Mouse (Mus musculus) left cerebral cortex, postnatal 25 days (tissue): ENCODE results near the gene Slk. TPM values are rescaled to one million over a fixed set of nuclear protein-coding genes. Genes with fewer than 3 reads are reported as not detected.

Experiments used
- total RNA-seq, 2 experiments: library from RNA; stranded (reverse); gene quantifications; 2 replicates each; pipeline ENCODE4 v1.2.3; 2021

The Slk gene
- total RNA-seq, 2 experiments from 2014 or later: 57.1 to 57.6 TPM

Other genes with a start within 250 kb of the Slk start
- 10 to 100 TPM; 33.9 to 35.9 TPM for gene Sh3pxd2a, start 115.3 kb upstream of the Slk start, total RNA-seq
- gene Stn1, start 42.2 kb upstream of the Slk start, total RNA-seq: 10 to 100 TPM; 29.4 to 31.9 TPM
- gene Col17a1, start 112.4 kb downstream of the Slk start, total RNA-seq: under 1 TPM; 0.62 to 0.83 TPM
- 10 to 100 TPM; 92.2 to 96.6 TPM for gene Sfr1, start 152.0 kb downstream of the Slk start, total RNA-seq